Mouse (Mus musculus) left cerebral cortex, adult 11 months (tissue): Measurements from ENCODE around the gene Klri1.
"Not testable (repeated sequence)": the region's sequence is repeated elsewhere in the genome, so short reads cannot be mapped to it uniquely, and the experiment has no call there.

Experiments used
- DNase-seq: peaks from one replicate; pipeline ENCODE4 v3.0.0; 2022; ENCODE audit warnings: low spot score

Gene Klri1

DNA sequence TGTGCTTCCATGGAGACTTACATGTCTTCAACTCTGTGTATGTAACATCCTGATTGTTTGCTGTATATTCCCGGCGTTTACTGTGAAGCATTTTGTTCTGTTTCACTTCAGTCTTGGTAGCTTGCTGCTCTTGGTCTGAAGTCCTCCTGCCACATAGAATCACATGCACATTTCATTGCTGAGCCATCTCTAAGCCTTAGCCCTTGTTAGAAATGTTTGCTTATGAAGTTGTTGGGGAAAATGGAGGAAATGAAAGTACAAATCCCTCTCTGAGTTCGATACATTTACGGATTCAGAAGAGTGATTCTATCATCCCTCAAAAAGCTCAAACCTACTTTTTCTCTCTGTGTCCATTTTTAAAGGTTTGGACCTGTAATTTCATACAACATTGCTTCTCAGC is at the start of gene Klri1:
TSS of gene Klri1 (minus strand) at position 101 of the 400 bp plus-strand sequence.
- DNase-seq = no peak

DNA sequence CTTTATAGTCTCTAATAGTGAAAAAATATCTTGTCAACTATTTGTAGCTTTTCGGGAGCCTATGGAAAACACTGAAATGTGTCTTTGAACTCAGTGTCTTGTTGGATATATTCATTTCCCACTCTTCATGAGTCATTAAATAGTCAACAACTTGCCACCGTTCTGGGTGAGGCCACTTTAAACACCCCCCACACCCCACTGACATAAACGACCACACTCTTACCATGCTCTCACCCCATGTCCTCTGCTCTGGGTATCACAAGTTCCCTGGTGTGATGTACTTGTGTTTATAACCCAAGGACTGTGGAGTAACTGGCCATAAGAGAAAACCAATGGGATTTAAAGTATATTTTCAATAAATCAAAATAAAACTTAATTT is 30.7 kb upstream of the Klri1 start:
- no peak for DNase-seq

DNA sequence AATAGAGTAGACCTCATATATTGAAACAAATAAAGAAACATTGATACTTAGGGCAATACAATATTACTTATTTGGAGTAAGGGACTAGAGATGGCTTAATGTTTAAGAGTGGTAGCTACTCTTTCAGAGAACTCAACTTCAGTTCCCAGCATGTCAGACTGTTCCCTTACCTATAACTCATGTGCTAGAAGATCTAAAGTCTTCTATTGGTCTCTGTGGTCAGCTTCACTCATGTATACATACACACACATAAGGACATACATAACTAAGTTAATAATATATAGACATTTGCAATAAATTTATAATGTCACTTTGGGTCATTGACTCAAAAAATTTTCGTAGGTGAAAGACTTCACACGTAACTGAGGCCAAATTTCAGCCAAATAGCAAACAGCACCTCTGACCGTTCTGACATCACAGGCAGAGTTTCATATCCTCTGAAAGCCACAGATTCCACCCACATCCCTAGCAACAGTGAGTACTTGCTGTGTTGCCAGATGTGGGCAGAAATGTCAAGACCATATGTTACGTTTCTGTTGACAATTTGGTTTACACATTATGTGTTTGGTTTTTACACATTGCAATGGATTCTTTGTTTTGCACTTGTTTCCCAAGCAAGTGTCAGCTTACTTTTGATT is 30.2 kb upstream of the Klri1 start:
- DNase-seq = no peak

DNA sequence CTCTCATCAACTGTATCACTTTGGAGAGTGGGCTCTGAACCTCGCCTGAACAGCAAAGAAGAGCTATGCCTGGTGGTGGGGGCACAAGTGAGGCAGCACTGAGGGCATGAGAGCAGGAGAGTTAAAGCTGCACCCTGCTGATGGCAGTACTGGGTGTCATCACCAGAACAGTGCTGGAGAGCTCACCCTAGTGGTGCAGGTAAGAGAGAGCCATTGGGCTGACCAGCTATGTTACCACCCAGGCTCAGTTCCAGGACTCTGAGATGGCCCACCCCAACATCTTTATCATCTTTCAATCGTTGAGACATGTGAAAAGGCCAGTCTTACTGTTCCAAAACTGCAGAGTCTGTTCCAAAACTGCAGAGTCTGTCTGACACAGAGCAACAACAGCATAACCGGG is 29.2 kb upstream of the Klri1 start:
- DNase-seq = no peak

DNA sequence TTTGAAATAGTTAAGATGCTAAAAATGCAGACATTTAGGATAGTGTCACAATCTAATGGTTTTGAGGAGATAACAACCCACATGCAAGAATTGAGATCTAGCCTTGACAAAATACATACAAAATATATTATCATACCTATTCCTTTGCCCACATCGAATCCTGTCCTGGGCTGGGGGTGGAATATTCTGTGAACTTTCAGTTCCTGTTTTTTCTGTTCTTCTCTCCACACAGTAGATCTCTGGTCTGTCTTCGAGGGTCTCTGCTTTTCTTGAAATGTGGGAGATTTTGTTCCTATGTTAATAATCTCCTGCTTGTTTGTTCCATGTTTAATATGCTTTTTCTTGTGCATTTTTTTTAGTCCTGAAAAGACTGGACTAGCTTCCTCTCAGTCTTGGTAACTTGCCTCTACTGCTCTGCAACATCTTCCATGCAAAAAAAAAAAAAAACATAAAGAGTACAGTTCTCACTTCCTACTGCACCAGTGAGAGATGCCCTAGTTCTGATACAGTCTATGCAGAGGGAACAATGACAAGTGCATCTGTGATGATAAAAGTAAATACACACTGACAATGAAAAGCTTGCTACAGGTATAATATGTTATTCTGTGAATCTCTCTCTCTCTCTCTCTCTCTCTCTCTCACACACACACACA is 23.3 kb upstream of the Klri1 start, which contains the start of gene Klri2:
TSS of gene Klri2 (minus strand) at position 416 of the 653 bp plus-strand sequence.
- no peak for DNase-seq

DNA sequence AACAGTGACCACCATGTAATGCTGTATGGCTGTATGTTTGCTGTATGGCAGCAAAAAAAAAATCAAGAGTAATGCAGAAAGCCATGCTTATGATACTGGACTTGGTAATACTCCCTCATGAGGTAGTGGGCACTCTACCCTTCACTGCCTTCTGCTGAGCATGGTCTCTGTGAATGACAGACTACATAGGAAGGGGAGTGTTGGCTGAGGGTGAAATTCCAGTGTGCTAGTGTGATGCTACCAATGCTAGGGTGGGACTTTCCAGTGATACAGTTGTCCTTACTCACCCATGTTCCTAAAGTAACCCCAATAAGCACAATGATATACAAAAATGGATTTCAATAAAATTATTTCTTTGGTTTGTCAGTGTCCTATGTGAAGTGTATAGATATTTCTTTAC is 19.5 kb upstream of the Klri1 start:
- no peak for DNase-seq

DNA sequence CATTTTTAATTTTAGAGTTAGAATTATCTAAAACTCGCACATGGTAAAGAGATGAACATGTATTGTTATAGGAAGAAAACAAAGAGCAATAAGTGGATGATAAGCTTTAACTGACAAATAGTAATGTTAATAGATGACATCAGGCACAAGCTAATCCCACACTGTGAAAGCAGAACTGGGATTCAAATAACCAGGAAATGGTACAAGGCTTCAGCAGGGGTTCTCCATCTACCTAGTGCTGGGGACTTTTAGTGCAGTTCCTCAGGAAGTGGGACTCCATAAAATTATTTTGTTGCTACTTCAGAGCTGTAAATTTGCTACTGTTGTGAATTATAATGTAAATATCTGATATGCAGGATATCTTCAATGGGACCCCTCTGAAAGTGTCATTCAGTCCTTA is 10.3 kb upstream of the Klri1 start:
- DNase-seq = no peak

DNA sequence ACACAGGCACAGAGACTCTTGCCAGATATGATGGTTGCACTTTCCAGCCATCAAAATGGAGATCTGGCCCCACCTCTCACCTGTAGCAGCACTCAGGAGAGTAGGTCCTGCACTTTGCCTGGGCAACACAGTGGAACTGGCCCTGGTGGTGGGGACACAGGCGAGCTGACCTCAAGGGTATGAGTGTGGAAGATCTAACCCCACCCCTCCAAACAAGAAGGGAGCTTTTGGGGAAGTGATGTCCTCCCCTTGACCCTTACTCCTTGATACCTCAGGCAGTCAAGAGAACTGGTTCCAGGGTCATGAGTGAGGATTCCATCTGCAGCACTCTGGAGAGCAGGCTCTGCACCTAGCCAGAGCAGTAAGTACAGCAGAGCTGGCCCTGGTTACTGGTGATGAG is 4.5 kb upstream of the Klri1 start:
- no peak for DNase-seq

DNA sequence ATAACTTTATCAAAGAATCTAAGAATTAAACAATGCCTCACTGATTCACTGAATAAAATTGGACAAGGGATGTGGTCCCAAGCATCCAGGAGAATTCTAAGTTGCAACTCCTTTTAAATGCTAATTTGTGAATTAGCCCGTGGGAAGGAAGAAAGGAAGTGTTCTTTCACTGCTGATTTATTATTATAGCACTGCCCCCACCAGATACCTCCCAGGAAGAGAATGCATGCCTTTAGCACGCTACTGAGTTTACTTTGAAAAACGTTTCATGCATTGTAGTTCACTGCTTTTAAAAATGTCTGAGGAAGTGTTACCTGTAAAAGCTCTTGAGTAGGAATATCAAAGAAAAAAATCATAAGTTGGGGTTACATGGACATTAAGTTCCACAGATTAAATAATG is 3.6 kb upstream of the Klri1 start:
- DNase-seq = no peak

DNA sequence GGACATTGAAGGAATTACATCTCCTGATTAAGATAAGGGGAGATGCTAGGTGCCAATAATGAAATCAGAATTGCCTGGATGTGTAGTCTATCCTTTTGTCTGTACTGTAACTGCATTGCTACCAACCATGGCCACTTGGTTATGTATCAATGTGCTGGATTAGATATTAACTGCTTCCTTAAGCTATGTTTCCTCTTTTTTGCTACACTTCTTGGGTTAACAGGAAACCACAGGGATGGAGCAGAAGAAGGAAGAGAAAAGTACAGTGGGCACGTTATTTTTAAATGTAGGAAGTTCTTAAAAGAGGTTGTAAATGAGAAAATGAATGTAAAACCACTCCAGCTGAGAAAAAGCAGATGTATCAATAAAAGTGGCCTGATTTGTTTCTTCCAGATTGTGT is 3.4 kb downstream of the Klri1 start:
- no peak for DNase-seq

DNA sequence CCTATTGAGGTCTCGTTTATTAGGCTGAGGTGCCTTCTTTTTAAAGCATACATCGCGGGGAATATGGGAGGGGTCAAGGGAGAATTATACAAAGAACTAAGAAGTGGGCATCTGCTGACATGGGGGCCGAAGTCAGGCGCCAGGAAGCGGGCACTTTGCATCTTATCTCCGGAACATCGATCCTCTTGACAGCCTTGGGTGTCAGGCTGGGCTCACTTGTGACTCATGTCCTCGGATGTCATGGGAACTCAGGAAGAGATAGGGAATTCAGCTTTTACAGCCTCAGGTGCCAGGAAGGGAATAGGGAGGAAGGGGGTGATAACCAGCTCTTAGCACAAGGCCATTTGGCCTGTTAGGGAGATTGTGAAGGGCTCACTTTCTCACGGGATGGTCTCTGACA is 25.5 kb downstream of the Klri1 start:
- not testable (repeated sequence) for DNase-seq

DNA sequence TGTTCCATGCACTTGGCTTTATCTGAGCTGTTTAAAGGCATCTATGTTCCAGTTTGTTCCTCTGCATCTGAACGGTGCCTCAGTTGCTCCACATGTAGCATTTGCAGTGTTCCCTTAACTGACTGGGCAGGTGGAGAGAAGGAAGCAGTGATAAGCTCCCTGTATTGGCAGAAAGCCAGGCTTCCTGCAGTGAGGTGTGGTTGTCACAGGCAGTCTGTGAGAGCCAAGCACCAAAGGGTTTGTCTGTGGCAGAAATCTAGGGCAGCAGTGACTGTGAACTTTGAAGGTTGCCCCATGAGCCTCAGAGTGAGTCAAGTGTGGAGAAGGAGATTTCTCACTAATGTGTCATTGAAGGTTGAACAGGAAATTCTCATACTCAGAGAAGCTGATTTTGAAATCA is 36.6 kb downstream of the Klri1 start:
- DNase-seq = no peak

DNA sequence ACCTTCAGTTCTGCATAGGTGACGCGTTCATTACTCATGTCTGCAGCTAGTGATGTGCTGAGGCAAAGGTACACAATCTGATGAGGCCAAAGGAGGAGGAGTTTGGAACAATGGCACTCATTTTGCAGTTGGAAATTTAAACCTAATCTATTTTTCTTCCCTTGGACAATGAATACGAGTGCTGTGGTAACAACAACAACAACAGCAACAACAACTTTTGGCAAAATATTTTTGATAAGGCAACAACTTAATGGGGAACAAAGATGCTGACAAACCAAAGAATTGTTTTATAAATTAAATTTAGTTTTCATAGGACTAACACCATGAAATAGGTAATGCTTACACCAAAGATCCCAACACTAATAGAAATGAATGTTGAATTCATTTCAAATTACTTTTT is 38.1 kb downstream of the Klri1 start, which contains the start of gene Klrc1:
TSS of gene Klrc1 (minus strand) at position 101 of the 400 bp plus-strand sequence.
- no peak for DNase-seq

DNA sequence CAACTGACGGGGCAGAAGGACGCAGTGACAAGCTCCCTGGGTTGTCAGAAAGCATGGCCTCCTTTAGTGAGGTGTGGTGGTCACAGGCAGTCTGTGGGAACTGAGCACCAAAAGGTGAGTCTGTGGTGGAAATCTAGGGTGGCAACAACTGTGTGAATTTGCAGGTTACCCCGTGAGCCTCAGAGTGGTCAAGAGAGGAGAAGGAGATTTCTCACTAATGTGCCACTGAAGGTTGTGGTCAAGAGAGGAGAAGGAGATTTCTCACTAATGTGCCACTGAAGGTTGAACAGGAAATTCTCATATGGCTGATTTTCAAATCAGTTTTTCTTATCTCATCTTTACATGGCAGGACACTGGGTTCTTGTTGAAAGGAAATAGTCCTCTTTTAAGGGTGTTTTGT is 55.6 kb downstream of the Klri1 start:
- DNase-seq = not testable (repeated sequence)

DNA sequence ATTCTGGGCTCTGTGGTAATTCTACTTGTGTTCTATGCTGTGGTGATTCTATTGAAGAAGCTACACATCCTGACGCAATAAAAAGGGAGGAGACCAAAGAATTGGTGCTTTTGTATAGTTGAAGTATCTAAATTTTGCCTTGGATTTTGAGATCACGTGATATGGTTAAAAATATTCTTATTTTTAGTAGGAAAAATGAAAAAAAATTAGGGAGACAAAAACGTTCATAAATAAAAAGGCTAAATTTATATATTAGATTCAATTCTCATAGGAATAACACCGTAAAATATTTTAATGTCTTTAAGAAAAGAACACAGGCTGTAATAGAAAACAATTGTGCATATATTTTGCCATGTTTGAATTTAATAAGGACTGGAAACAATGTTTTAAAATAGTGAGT is 56.3 kb downstream of the Klri1 start, which contains the start of gene Klrc2:
TSS of gene Klrc2 (minus strand) at position 101 of the 400 bp plus-strand sequence.
- DNase-seq = not testable (repeated sequence)
